Mouse (Mus musculus) cerebellum, adult 9-11 months (tissue): ENCODE measurements around the gene Hspb9.

Experiments used
- DNase-seq: peaks from one replicate; pipeline ENCODE4 v3.0.0; 2022

Gene Hspb9

GRCm38 (mm10) chr11:100713735-100714533, at the start of gene Hspb9:
Gene Hspb9 (plus strand): TSS chr11:100713850.
- DNase-seq, result peak; percentile 39

- no peak for DNase-seq
Observed at GRCm38 (mm10) chr11:100671049-100671448, 42.6 kb upstream of the Hspb9 start.

DNA sequence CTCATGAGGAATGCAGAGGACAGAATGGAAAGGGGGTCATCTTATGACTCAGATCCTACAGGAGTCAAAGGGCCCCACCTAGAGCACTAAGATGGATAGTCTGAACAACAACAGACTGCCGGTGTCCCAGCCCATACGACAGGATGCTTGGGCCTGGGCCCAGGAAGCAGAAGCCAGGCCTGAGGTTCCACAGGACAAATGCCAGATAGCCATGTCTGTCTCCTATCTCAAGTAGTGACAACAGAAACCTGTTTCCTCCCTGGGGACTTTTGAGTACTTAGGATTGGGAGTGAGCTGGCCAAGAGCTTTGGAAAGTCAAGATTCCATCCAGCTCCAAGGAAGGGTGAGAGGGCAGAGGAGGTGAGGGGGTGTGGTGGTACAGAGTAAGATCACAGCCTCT, 41.7 kb upstream of the Hspb9 start:
- DNase-seq, result no peak

GRCm38 (mm10) chr11:100673169-100673568, 40.5 kb upstream of the Hspb9 start:
- DNase-seq, result no peak

GRCm38 (mm10) chr11:100677810-100678209, 35.8 kb upstream of the Hspb9 start:
- no peak for DNase-seq

- no peak for DNase-seq
Observed at GRCm38 (mm10) chr11:100681826-100682225, 31.8 kb upstream of the Hspb9 start.

DNA sequence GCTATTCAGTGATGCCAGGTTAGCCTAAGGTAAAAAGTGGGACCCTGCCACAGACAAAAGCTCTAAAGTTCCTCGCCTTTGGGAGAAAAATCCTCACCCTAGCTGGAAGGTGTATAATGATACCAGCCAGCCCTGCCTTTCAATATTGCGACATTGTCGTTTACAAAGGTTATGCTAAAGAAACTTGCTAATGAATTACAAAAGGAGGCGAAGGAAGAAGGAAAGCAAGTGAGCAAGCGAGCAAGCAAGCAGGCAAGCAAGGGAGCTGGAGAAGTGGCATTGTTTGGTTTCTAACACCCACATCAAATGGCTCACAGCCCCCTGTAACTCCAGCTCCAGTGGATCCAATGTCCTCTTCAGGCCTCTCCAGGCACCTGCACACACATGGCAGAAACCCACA, 31.1 kb upstream of the Hspb9 start:
- no peak for DNase-seq

DNA sequence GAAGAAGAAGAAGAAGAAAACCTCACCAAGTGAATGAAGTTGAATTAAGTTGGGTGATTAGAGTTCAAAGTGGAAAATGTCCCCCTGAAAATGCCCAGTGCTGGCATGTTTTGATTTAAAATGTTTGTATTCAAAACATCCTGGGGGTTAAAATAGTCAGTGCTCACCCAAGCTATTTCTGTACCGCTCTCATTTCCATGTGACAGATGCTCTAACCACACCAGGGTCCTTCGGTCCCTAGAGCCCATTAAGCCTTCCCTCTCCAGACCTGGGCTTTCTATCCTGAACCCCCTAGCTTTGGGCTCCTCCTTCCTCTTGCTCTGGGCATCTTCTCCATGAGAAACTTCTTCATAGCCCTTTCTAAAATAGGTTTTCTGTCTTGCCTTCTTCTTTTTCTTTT, 29.6 kb upstream of the Hspb9 start:
- DNase-seq, result no peak

GRCm38 (mm10) chr11:100685371-100685770, 28.3 kb upstream of the Hspb9 start:
- no peak for DNase-seq

DNA sequence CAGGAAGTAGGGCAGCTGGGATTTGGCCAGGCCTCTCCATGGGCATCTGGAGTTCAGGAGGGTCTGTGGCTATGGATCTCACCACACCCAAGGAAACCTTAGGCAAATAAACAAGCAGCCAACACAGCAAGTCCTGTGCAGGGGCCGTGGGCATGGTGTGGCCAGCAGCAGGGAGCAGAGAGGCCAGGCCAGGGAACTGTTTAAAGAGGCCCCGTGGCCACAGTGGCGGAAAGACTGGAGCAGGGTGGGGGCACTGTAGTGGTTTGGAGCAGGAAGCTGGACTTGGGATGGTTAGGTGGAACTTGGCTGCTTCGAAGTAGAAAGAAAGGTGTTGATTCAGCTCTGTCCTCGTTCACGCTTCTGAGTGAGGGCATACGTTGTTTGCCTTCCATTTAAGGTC, 26.4 kb upstream of the Hspb9 start:
- no peak for DNase-seq

- no peak for DNase-seq
Observed at GRCm38 (mm10) chr11:100688443-100688842, 25.2 kb upstream of the Hspb9 start.

DNA sequence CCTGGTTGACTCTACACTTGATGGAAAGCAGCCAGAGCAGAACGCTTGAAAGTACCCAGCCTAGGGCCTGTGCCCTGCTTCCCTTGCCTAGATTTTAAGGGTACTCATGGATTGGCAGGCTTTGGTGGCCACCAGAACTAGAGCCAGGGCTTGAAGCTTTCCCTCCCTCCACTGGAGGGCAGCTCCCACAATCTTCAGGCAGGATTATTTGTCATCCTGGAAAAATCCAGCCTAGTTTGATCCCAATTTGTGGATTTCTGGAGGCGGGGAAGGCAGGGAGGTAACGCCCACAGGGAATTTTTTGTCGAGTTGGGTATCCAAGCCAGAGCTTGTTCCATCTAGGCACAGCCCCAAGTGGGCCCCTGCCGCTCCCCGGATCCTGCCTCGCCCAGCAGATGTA, 23.3 kb upstream of the Hspb9 start:
- no peak for DNase-seq

DNA sequence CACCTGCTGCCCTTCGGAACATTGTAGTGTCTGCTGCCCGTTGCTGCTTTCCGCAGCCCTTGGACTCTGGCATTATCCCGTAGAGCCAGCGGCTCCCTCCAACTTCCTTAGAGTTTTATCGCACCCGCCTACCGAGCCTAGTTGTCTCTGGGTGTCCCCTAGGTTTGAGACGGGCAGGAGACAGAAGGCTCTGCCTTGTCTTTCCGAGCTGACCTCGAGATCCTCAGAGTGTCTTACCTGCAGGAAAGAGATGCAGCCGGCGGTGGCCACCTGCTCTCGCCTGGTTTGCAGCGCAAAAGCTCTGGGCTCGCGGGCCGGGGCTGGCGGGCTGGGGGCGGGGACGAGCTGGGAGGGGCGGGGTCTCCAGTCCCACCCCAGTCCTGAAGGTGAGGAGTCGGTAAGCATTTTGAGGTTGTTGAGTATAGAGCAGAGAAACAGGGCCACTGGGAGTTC, 21.5 kb upstream of the Hspb9 start, which contains the start of gene Zfp385c:
Gene Zfp385c, minus strand, starts transcription at position 292 of the 453 bp plus-strand sequence.
- DNase-seq, result no peak

- DNase-seq, result no peak
Observed at GRCm38 (mm10) chr11:100693154-100693553, 20.5 kb upstream of the Hspb9 start.

- DNase-seq, result peak; percentile 62
Observed at GRCm38 (mm10) chr11:100694926-100695325, 18.7 kb upstream of the Hspb9 start.

DNA sequence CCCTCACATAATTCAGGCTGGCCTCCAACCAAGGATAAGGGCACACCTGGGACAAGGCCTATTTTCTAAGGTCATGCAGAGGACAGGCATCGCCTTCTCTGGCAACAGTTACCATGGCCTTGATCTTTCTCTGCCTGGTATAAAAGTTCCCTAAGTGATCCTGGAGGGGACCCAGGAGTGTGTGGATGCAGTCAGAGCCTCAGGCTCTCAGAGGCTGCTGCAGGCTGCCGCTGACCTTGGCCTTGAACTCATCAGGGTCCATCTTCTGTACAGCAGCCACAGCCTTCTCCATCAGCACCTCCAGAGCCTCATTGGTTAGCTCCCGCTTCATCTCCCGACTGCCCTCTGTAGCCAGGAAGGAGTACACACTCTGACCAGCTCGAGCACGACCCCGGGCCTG, 15.7 kb upstream of the Hspb9 start:
- DNase-seq, result no peak

- DNase-seq, result no peak
Observed at GRCm38 (mm10) chr11:100700710-100701109, 12.9 kb upstream of the Hspb9 start.

- no peak for DNase-seq
Observed at GRCm38 (mm10) chr11:100701301-100701700, 12.3 kb upstream of the Hspb9 start.

DNA sequence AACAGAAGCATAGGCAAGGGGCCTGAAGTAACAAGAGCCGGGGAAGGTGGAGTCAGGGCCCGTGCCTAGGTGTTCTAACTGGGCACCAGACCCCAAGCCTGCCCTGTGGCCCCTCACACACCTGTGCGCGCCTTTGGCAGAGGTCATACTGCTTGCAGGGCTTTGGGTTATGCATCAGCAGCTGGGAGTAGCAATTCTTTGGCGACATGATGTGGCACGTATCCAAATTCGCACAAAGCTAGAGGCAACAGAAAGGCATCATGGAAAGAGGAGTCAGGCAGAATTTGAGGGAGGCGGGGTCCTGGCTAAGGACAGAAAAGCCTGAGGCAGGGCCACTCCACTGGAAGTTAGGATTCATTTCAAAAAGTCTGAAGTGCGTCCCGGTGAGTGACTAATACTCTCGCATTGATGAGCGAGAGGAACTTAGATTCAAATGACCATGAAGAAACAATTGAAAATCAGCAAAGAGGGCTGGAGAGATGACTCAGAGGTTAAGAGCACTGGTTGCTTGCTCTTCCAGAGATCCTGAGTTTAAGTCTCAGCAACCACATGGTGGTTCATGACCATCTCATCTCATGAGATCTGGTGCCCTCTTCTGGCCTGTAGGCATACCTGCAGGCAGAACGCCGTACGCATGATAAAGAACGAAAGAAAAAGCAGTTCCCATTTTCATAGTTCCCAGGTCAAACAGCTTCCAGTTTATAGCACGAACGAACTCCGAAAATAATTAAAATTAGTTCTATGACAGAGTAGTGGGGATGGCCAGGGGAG, 11.4 kb upstream of the Hspb9 start:
- peak; percentile 50 for DNase-seq

DNA sequence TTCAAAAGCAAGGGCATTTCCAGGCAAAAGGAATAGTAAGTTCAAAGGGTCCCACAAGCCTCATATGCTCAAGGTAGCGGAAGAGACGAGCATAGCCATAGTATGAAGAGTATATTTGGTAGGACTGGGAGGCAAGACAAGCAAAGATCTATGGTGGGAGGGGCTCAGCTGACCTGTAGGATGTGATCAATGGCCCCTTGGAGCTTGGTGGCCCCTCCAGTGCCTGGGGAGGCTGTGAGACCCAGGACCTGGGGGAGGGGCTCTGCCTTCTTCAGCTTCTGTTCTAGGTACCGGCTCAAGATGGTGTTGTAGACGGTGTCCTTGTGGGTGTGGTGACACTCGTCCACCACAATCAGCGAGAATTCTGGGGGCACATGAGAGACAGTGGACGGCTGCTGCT, 10.7 kb upstream of the Hspb9 start:
- DNase-seq, result no peak

GRCm38 (mm10) chr11:100703366-100703765, 10.3 kb upstream of the Hspb9 start:
- DNase-seq, result no peak

DNA sequence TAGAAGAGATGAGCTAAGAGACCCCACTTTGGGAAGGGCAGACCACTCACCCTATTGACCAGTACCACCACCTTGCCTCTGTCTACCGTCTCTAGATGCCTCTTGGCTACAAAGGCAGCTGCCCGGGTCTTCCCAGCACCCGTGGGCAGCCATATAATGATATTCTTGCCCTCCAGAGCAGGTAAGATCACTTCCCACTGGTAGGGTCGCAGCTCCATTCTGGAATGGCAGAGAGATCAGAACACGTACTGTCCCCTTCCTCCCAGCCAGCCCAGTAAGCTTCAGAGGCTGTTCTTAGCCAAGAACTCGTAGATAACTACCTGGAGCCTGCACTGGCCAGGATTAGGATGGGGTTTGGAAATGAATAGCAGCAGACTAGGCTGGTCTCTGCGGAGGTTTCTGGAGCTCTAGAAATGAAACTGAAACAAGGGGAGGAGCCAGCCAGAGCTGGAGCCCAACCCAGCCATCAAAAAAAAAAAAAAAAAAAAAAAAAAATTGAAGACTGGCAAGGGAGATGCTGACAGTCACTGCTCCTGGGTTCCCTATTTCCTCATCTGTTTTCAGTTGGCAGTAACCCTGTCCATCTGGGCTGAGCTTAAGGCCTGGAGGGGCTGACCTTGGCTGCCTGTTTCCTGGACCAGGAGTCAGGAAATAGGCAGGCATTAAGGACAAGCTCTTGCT, 9.7 kb upstream of the Hspb9 start, which contains the start of gene Dhx58:
Gene Dhx58, minus strand, starts transcription at position 421 of the 681 bp plus-strand sequence.
- DNase-seq, result no peak

DNA sequence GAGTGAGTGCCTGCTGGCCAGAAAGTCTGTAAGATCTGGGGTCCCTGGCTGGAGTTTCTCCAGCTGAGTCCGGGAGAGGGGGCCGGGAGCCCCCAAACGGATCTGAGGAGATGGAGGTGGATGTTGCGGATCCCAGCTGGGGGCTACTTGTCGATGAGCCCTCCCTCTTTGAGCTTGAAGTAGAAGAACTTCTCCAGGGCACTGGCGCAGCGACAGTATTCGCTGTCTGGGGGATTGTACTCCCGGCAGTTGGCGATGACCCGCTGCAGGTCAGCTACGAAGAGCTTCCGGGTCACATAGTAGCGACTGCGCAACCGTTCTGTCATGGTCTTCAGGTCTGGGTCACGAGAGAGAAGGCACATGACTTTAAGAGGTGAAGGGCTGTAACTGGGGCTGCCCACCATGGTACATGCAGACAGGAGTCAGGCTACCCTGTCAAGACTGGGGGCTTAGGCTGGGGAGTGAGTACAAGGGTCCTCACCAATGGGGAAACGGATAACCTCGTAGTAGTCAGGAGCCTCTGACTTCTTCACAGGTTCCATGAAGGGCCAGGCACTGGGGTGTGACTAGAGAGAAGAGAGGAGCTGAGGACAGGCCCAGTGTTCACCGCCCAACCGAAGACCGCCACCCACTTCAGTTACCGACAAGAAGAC, 8.4 kb upstream of the Hspb9 start:
- DNase-seq, result no peak
